Mouse (Mus musculus) heart, embryonic 16.5 days (tissue): ENCODE data around the gene Mgat1. TPM values are rescaled to one million over a fixed set of nuclear protein-coding genes. Genes with fewer than 3 reads are reported as not detected.
"Not testable (repeated sequence)": the region's sequence is repeated elsewhere in the genome, so short reads cannot be mapped to it uniquely, and the experiment has no call there.

ENCODE experiments used
- ATAC-seq: fragments of 200-750 bp; cut with Nextera tagmentation; replicated peaks from 2 replicates; pipeline ENCODE4 v1.8.0; 2017; ENCODE audit warnings: moderate number of reproducible peaks; ENCODE audit not compliant: insufficient read depth, low FRiP score; ENCODE audit errors: extremely low read depth
- H3K27ac ChIP-seq: fragments of 300-500 bp; sonication (generic); 2 replicates; pipeline ENCODE4 v1.5.1; 2014; ENCODE audit warnings: mild to moderate bottlenecking, low read length, control low read depth, moderate library complexity
- H3K27me3 ChIP-seq: fragments of 300-500 bp; sonication (generic); 2 replicates; pipeline ENCODE4 v1.6.1; 2014; ENCODE audit warnings: low read length, mixed read lengths; ENCODE audit not compliant: control insufficient read depth, insufficient read depth
- H3K36me3 ChIP-seq: fragments of 300-500 bp; sonication (generic); 2 replicates; pipeline ENCODE4 v1.6.1; 2014; ENCODE audit not compliant: control insufficient read depth, insufficient read depth
- H3K4me1 ChIP-seq: fragments of 300-500 bp; sonication (generic); 2 replicates; pipeline ENCODE4 v1.6.1; 2014; ENCODE audit warnings: low read length, mixed read lengths; ENCODE audit not compliant: control insufficient read depth, insufficient read depth
- H3K4me2 ChIP-seq: fragments of 300-500 bp; sonication (generic); 2 replicates; pipeline ENCODE4 v1.6.1; 2014; ENCODE audit warnings: low read depth, mild to moderate bottlenecking, control low read depth, low read length
- H3K4me3 ChIP-seq: fragments of 300-500 bp; sonication (generic); 2 replicates; pipeline ENCODE4 v1.5.1; 2014; ENCODE audit warnings: mild to moderate bottlenecking, control low read depth, low read length
- H3K9ac ChIP-seq: fragments of 300-500 bp; sonication (generic); 2 replicates; pipeline ENCODE4 v1.6.1; 2014; ENCODE audit warnings: low read length, control low read depth
- H3K9me3 ChIP-seq: fragments of 300-500 bp; sonication (generic); replicated peaks from 2 replicates; pipeline ENCODE4 v1.6.1; 2016; ENCODE audit warnings: low read length; ENCODE audit not compliant: control insufficient read depth
- WGBS: fragments of 180-500 bp; shearing (Covaris S2); extraction: QIAGEN DNeasy Blood & Tissue Kit; methylation state at CpG from one replicate; pipeline ENCODE4 v1.1.7; 2014; 5-methylcytosine and 5-hydroxymethylcytosine counted together
- polyA plus RNA-seq: library from polyadenylated mRNA; unstranded; fragments of >200 nt; fragmentation: Nextera tagmentation; extraction: Ambion mirVana; gene quantifications from 2 replicates; pipeline ENCODE4 v1.2.1, GENCODE M21; 2015

Mgat1 gene
- polyA plus RNA-seq, 1 experiment from 2014 or later: 57.4 TPM

GRCm38 (mm10) chr11:49284982-49285381 lies 41.0 kb downstream of the Mgat1 start, which contains the start of gene Olfr1392:
Olfr1392 (plus strand) TSS chr11:49285282.
- ATAC-seq, H3K4me2 ChIP-seq, H3K9ac ChIP-seq, H3K27ac ChIP-seq, H3K36me3 ChIP-seq, H3K4me3 ChIP-seq, H3K4me1 ChIP-seq, H3K9me3 ChIP-seq, H3K27me3 ChIP-seq: not testable (repeated sequence)
- WGBS: 43% methylated on average over 1 of the region's 1 CpGs

DNA sequence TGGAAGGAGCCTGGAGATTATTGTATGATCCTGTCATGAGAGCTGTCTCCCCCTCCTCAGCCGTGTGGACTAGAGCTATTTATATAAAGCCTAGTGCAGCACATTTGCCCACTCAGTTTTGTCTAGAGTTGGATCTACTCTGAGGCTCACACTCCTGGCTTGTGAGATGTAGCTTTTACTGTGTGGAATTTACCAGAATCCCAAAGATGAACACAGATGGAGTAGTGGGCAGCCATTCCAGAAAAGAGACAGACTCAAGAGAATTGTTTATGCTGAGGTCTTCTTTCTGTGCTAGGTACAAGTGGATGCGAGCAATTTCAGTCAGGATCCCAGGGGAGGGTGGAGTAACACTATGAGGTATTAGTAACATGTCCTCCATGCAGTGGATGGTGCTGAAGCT lies 43.3 kb downstream of the Mgat1 start:
- no peaks in the 10 kb centered on the region for H3K27me3 ChIP-seq
- H3K9ac ChIP-seq: no peak overlapping the region
- no peak overlapping the region for H3K4me2 ChIP-seq
- no peak overlapping the region for H3K4me3 ChIP-seq
- H3K36me3 ChIP-seq: no peaks in the 10 kb centered on the region
- no peak overlapping the region for H3K27ac ChIP-seq
- no peak for ATAC-seq
- no peaks in the 10 kb centered on the region for H3K4me1 ChIP-seq
- H3K9me3 ChIP-seq: no peaks in the 10 kb centered on the region; the same call in 1 of the 2 replicates
- 54% methylated on average over 2 of the region's 2 CpGs for WGBS

GRCm38 (mm10) chr11:49292777-49293176 lies 48.8 kb downstream of the Mgat1 start:
- Histone ChIP-seq H3K4me3 (no peak overlapping the region), H3K27ac (no peak overlapping the region), H3K27me3 (no peaks in the 10 kb centered on the region), H3K4me1 (no peaks in the 10 kb centered on the region), H3K9ac (no peak overlapping the region), H3K4me2 (no peak overlapping the region), H3K9me3 (no peaks in the 10 kb centered on the region), H3K36me3 (no peaks in the 10 kb centered on the region)
- no peak for ATAC-seq
- WGBS: 71% methylated on average over 3 of the region's 3 CpGs

GRCm38 (mm10) chr11:49304441-49304840 lies 60.5 kb downstream of the Mgat1 start, which contains the start of gene Olfr10:
Olfr10 (plus strand) TSS chr11:49304741.
- no peak within 1 kb of the TSS for H3K27ac ChIP-seq
- H3K4me2 ChIP-seq: no peak within 1 kb of the TSS
- no peaks in the 10 kb centered on the region for H3K4me1 ChIP-seq
- H3K9me3 ChIP-seq: no peaks in the 10 kb centered on the region
- ATAC-seq: no peak
- no peaks in the 10 kb centered on the region for H3K36me3 ChIP-seq
- H3K9ac ChIP-seq: no peak within 1 kb of the TSS
- no peak within 1 kb of the TSS for H3K4me3 ChIP-seq
- no peaks in the 10 kb centered on the region for H3K27me3 ChIP-seq

DNA sequence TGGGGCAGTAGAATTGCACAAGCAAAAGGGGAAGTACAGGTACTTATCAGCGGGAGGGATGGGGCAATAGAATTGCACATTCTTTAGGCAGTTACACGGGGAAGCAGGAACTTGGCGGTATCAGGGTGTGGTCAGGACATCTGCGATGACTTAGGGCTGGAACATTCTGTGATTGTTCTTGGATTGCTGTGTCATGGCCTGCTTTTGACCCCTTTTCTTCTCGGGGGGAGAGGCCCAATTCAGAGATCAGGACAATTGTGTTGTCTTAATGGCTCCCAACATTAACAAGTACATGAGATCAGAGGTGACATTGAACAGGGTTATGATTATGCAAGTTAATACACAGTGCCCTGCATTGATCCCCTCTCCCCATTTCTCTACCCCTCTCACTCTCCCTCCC lies 64.6 kb downstream of the Mgat1 start:
- not testable (repeated sequence) for H3K4me3 ChIP-seq, H3K36me3 ChIP-seq, H3K9ac ChIP-seq, H3K27me3 ChIP-seq, ATAC-seq, H3K4me2 ChIP-seq, H3K27ac ChIP-seq, H3K9me3 ChIP-seq, H3K4me1 ChIP-seq
- WGBS: 70% methylated on average over 5 of the region's 5 CpGs

Other genes with a start within 250 kb of the Mgat1 start
- gene 9930111J21Rik2, start 192.9 kb upstream of the Mgat1 start, polyA plus RNA-seq: 0.87 and 1.2 TPM in 2 replicates
- gene Tgtp2, start 180.0 kb upstream of the Mgat1 start, polyA plus RNA-seq: 3.8 and 8.0 TPM in 2 replicates
- gene Ifi47, start 167.6 kb upstream of the Mgat1 start, polyA plus RNA-seq: 3.6 and 7.6 TPM in 2 replicates
- gene Olfr1396, start 129.3 kb upstream of the Mgat1 start, polyA plus RNA-seq: 0.10 and 0.18 TPM in 2 replicates
- gene Olfr1395, start 101.9 kb upstream of the Mgat1 start, polyA plus RNA-seq: not detected in 2 replicates
- gene Olfr1394, start 89.8 kb upstream of the Mgat1 start, polyA plus RNA-seq: not detected in 2 replicates
- gene Btnl9, start 57.0 kb upstream of the Mgat1 start, polyA plus RNA-seq: 6.4 and 8.0 TPM in 2 replicates
- 28.3 and 30.0 TPM in 2 replicates for gene Zfp62, start 40.9 kb upstream of the Mgat1 start, polyA plus RNA-seq
- 0.15 and 0.17 TPM in 2 replicates for gene Olfr1393, start 34.1 kb downstream of the Mgat1 start, polyA plus RNA-seq
- gene Olfr1392, start 41.1 kb downstream of the Mgat1 start, polyA plus RNA-seq: not detected in 2 replicates
- not detected in 2 replicates for gene Olfr10, start 60.5 kb downstream of the Mgat1 start, polyA plus RNA-seq
- not detected in 2 replicates for gene Olfr1391, start 78.6 kb downstream of the Mgat1 start, polyA plus RNA-seq
- not detected in 2 replicates for gene Olfr1390, start 91.0 kb downstream of the Mgat1 start, polyA plus RNA-seq
- gene Olfr1389, start 178.9 kb downstream of the Mgat1 start, polyA plus RNA-seq: not detected in 2 replicates
- not detected in 2 replicates for gene Olfr1388, start 192.4 kb downstream of the Mgat1 start, polyA plus RNA-seq
- not detected in 2 replicates for gene Olfr1387, start 211.2 kb downstream of the Mgat1 start, polyA plus RNA-seq
- gene Olfr1386, start 220.9 kb downstream of the Mgat1 start, polyA plus RNA-seq: not detected in 2 replicates
- 0.05 TPM in 1 of 2 replicates, not detected in the other for gene Olfr1385, start 244.9 kb downstream of the Mgat1 start, polyA plus RNA-seq